Mouse (Mus musculus): ENCODE results near the gene Ptpre. TPM values are rescaled to one million over a fixed set of nuclear protein-coding genes. Genes with fewer than 3 reads are reported as not detected.

Ptpre gene
- polyA plus RNA-seq, 1 experiment from 2014 or later = 1.9 TPM

DNA sequence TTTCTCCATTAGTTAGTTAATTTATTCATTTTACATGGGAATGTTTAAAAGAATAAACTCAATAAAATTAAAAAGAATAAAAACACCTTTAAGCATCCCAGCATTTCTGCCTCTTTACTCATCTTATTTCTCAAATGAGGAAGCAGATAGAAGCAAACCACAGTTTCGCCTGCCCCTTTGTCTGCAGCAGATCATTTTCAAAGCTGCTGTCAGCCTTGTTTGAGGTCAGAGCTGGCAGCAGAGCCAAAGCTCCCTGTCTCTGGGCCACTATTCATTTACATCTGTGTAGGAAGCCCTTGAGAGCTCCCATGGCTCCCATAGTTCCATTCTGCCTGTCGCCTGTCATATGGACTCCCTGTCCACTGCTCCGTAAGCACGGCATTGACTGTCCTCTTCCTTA is 28.7 kb upstream of the Ptpre start:
- WGBS = 85% methylated on average over 4 of the region's 4 CpGs
- ATAC-seq = no peak

DNA sequence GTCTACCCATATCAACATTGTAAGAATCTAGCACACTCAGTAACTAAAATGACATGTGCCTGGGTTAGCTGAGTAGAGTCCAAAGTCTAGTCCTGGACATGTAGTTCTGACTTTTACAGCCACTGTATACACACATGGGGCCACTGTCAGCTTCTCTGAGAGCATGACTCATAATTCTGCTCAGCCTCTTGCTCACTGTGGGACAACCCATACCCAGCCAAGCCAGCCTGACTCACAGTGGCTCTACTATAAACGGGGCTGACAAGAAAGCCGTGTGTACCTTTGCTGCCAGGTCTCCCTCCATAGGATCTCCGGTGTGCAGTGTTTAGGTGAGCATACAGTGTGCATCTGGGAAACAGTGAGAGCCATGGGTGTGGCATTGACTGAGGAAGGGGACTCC is 28.0 kb upstream of the Ptpre start:
- no peaks in the 10 kb centered on the region for H3K9me3 ChIP-seq (replicated peaks; ENCODE audit: control insufficient read depth, low read length)
- no peaks in the 10 kb centered on the region for H3K27me3 ChIP-seq (replicated peaks; ENCODE audit: control insufficient read depth, insufficient read depth, low read length)
- no peak for DNase-seq (ENCODE audit: low spot score)
- no peaks in the 10 kb centered on the region for H3K4me1 ChIP-seq (ENCODE audit: control insufficient read depth, insufficient read depth, low read length)
- ATAC-seq = no peak
- H3K27ac ChIP-seq (ENCODE audit: low read depth, low read length) = no peak overlapping the region
- no peak overlapping the region for H3K4me3 ChIP-seq (ENCODE audit: low read depth, low read length)
- WGBS = 89% methylated on average over 3 of the region's 3 CpGs
- no peak overlapping the region for H3K9ac ChIP-seq (ENCODE audit: low read length)
- H3K36me3 ChIP-seq (ENCODE audit: control insufficient read depth, insufficient read depth, low read length) = no peaks in the 10 kb centered on the region
- no peak overlapping the region for H3K4me2 ChIP-seq (ENCODE audit: low read length)

More for the DNA sequence above, 28.7 kb upstream of the Ptpre start:
- H3K4me1 ChIP-seq (ENCODE audit: control insufficient read depth, insufficient read depth, low read length) = no peaks in the 10 kb centered on the region
- H3K36me3 ChIP-seq (ENCODE audit: control insufficient read depth, insufficient read depth, low read length) = no peaks in the 10 kb centered on the region
- no peak overlapping the region for H3K27ac ChIP-seq (ENCODE audit: low read depth, low read length)
- DNase-seq (ENCODE audit: low spot score) = no peak
- H3K9ac ChIP-seq (ENCODE audit: low read length) = no peak overlapping the region
- H3K27me3 ChIP-seq (replicated peaks; ENCODE audit: control insufficient read depth, insufficient read depth, low read length) = no peaks in the 10 kb centered on the region
- no peak overlapping the region for H3K4me3 ChIP-seq (ENCODE audit: low read depth, low read length)
- H3K9me3 ChIP-seq (replicated peaks; ENCODE audit: control insufficient read depth, low read length) = no peaks in the 10 kb centered on the region
- H3K4me2 ChIP-seq (ENCODE audit: low read length) = no peak overlapping the region

DNA sequence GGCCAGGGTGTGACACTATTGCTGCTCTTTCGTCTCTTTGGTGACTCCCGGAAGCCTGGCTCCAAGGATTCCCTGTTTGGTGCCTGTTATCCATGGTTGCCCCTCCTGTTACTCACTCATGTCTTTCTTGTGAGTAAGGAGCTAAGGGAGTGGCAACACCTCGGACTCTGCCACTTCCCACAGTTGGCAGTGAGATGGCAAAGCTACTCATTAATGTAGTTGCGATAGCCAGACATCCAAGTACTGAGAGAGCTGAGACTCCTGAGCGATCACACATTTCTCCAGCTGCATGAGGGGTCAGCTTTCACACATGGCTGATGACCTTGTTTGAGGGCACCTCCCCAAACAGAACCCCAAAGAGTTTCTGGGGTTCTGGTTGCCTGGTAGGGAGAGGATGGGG is 26.9 kb upstream of the Ptpre start:
- DNase-seq (ENCODE audit: low spot score) (no peak), ATAC-seq (no peak)
- Histone ChIP-seq H3K4me2 (ENCODE audit: low read length) (no peak overlapping the region), H3K27me3 (replicated peaks; ENCODE audit: control insufficient read depth, insufficient read depth, low read length) (no peaks in the 10 kb centered on the region), H3K4me3 (ENCODE audit: low read depth, low read length) (no peak overlapping the region), H3K9me3 (replicated peaks; ENCODE audit: control insufficient read depth, low read length) (no peaks in the 10 kb centered on the region), H3K9ac (ENCODE audit: low read length) (no peak overlapping the region), H3K27ac (ENCODE audit: low read depth, low read length) (no peak overlapping the region), H3K4me1 (ENCODE audit: control insufficient read depth, insufficient read depth, low read length) (no peaks in the 10 kb centered on the region), H3K36me3 (ENCODE audit: control insufficient read depth, insufficient read depth, low read length) (no peaks in the 10 kb centered on the region)
- WGBS = 88% methylated on average over 5 of the region's 5 CpGs

DNA sequence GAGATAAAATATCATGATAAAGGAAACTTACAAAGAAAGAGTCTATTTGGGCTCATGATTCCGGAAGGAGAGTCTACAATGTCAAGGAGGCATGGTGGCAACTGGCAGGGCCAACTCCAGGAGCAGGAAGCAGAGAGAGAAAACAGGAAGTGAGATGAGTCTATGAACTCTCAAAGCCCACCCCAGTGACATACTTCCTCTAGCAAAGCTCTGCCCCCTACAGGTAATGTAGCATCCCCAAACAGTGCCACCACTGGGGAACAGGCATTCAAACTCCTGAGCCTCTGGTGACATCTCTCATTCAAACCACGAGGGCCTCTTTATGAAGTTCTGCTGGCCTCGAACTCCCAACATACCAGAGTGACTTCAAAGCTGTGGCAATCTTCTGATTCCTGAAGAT is 25.6 kb upstream of the Ptpre start:
- DNase-seq (ENCODE audit: low spot score) (no peak), ATAC-seq (no peak)
- 91% methylated on average over 3 of the region's 3 CpGs for WGBS
- Histone ChIP-seq H3K4me3 (ENCODE audit: low read depth, low read length) (no peak overlapping the region), H3K4me2 (ENCODE audit: low read length) (no peak overlapping the region), H3K9me3 (replicated peaks; ENCODE audit: control insufficient read depth, low read length) (no peaks in the 10 kb centered on the region), H3K36me3 (ENCODE audit: control insufficient read depth, insufficient read depth, low read length) (no peaks in the 10 kb centered on the region), H3K27me3 (replicated peaks; ENCODE audit: control insufficient read depth, insufficient read depth, low read length) (no peaks in the 10 kb centered on the region), H3K4me1 (ENCODE audit: control insufficient read depth, insufficient read depth, low read length) (no peaks in the 10 kb centered on the region), H3K9ac (ENCODE audit: low read length) (no peak overlapping the region), H3K27ac (ENCODE audit: low read depth, low read length) (no peak overlapping the region)

DNA sequence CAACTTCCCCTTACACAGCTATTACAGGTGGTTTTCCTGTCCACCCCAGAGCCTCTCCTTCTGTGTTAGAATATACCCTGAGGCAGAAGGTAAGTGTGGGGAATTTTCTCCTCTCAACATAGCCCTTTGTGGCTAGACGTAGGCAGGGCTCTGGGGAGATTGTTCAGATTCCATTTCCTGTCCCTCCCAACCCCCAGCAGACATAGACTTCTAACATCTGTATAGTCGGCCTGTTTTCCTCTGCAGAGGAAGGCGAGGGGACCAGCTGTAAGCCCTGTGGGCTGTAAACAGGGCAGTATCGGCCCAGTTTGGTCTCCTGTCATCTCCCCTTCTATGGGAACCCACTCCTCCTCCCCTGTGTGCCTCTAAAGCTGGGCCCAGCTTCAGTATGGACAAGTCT is 20.1 kb upstream of the Ptpre start:
- H3K4me3 ChIP-seq (ENCODE audit: low read depth, low read length) = no peak overlapping the region
- no peaks in the 10 kb centered on the region for H3K27me3 ChIP-seq (replicated peaks; ENCODE audit: control insufficient read depth, insufficient read depth, low read length)
- no peak overlapping the region for H3K4me2 ChIP-seq (ENCODE audit: low read length)
- H3K9ac ChIP-seq (ENCODE audit: low read length) = no peak overlapping the region
- no peaks in the 10 kb centered on the region for H3K36me3 ChIP-seq (ENCODE audit: control insufficient read depth, insufficient read depth, low read length)
- H3K27ac ChIP-seq (ENCODE audit: low read depth, low read length) = no peak overlapping the region
- no peak for DNase-seq (ENCODE audit: low spot score)
- no peaks in the 10 kb centered on the region for H3K4me1 ChIP-seq (ENCODE audit: control insufficient read depth, insufficient read depth, low read length)
- ATAC-seq = no peak
- WGBS = 77% methylated on average over 4 of the region's 4 CpGs
- no peaks in the 10 kb centered on the region for H3K9me3 ChIP-seq (replicated peaks; ENCODE audit: control insufficient read depth, low read length)

DNA sequence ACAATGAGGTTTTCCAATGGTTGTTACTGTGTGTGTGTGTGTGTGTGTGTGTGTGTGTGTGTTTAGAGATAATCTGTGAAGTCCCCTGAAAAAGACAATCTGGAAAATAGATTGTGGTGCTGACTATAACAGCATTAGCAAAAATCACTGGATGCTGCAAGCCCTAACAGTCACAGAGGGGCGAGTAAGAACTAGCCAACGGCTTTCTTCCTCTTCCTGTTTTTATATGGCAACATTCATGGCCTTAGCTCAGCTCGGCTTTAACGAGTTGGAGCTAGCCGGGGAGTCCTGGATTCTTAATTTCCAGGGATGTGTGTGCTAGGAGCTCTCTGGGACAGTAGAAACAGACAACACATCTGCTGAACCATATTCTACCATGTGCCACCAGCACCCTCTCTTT is 17.0 kb upstream of the Ptpre start:
- Histone ChIP-seq H3K36me3 (ENCODE audit: control insufficient read depth, insufficient read depth, low read length) (no peaks in the 10 kb centered on the region), H3K4me1 (ENCODE audit: control insufficient read depth, insufficient read depth, low read length) (no peaks in the 10 kb centered on the region), H3K27me3 (replicated peaks; ENCODE audit: control insufficient read depth, insufficient read depth, low read length) (no peaks in the 10 kb centered on the region), H3K9ac (ENCODE audit: low read length) (no peak overlapping the region), H3K4me2 (ENCODE audit: low read length) (no peak overlapping the region), H3K9me3 (replicated peaks; ENCODE audit: control insufficient read depth, low read length) (no peaks in the 10 kb centered on the region), H3K4me3 (ENCODE audit: low read depth, low read length) (no peak overlapping the region), H3K27ac (ENCODE audit: low read depth, low read length) (no peak overlapping the region)
- WGBS = 68% methylated on average over 5 of the region's 5 CpGs
- ATAC-seq = no peak
- DNase-seq (ENCODE audit: low spot score) = no peak

DNA sequence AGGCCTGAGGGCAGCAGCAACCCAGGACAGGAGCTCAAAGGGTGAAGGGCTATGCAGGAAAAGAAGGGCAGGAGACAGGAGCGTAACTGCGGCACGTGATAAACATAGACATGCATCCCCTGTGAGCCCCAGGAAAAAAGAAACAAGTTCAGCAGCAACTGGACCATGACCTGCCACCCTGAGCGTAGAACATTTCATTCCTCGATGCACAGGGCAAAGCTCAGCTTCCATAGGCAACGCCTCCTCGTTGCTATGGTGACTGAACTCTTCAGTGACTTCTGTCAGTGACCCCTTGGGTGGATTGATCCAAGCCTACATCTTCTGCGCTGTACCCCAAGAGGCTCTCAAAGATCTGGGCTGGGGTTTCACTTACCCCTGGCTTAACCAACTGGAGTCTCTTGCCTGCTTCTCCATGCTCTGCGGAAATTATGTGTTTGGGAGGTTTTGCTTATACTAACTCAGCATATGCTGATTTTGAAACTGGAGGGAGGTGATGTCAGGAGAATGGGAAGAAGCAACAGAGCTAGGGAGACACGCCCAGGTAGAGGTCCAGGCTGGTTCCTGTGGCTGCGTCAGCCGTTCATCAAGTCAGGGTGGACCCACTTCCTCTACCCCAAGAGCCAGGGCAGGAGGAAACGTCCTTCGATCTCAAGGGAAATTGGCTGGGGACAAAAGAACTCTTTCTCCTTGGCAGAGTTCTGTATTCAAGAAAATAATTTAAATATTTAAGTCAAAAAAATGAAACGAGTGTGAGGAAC is 15.3 kb upstream of the Ptpre start:
- Histone ChIP-seq H3K27ac (ENCODE audit: low read depth, low read length) (no peak overlapping the region), H3K4me1 (ENCODE audit: control insufficient read depth, insufficient read depth, low read length) (no peaks in the 10 kb centered on the region), H3K9me3 (replicated peaks; ENCODE audit: control insufficient read depth, low read length) (no peaks in the 10 kb centered on the region), H3K27me3 (replicated peaks; ENCODE audit: control insufficient read depth, insufficient read depth, low read length) (no peaks in the 10 kb centered on the region), H3K4me3 (ENCODE audit: low read depth, low read length) (no peak overlapping the region), H3K9ac (ENCODE audit: low read length) (no peak overlapping the region), H3K4me2 (ENCODE audit: low read length) (no peak overlapping the region), H3K36me3 (ENCODE audit: control insufficient read depth, insufficient read depth, low read length) (no peaks in the 10 kb centered on the region)
- 76% methylated on average over 15 of the region's 15 CpGs for WGBS
- ATAC-seq (no peak), DNase-seq (ENCODE audit: low spot score) (no peak)

DNA sequence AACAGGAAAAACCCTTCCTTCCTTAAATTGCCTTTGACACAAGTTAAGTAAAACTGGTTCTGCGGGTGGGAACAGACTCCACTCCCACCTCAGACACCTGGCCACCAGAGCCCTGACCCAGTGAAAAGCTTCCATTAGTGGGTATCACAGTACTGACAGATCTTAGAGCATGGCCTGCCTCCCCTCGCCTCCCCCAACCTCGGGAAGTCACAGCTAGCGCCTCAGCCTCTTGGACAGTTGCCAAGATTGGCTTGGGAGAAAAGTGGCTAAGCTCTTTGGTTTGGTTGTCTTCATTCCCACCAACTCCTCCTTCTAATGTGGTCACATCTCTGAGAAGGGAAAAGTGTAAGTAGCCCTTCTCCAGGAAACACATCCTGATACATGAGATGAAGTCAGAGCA is 13.3 kb upstream of the Ptpre start:
- H3K36me3 ChIP-seq (ENCODE audit: control insufficient read depth, insufficient read depth, low read length) = no peaks in the 10 kb centered on the region
- no peak overlapping the region for H3K27ac ChIP-seq (ENCODE audit: low read depth, low read length)
- H3K9me3 ChIP-seq (replicated peaks; ENCODE audit: control insufficient read depth, low read length) = no peaks in the 10 kb centered on the region
- H3K4me2 ChIP-seq (ENCODE audit: low read length) = no peak overlapping the region
- peak; percentile 32 for DNase-seq (ENCODE audit: low spot score)
- H3K4me1 ChIP-seq (ENCODE audit: control insufficient read depth, insufficient read depth, low read length) = no peaks in the 10 kb centered on the region
- H3K4me3 ChIP-seq (ENCODE audit: low read depth, low read length) = no peak overlapping the region
- no peak for ATAC-seq
- no peaks in the 10 kb centered on the region for H3K27me3 ChIP-seq (replicated peaks; ENCODE audit: control insufficient read depth, insufficient read depth, low read length)
- WGBS = 50% methylated on average over 4 of the region's 4 CpGs
- no peak overlapping the region for H3K9ac ChIP-seq (ENCODE audit: low read length)

DNA sequence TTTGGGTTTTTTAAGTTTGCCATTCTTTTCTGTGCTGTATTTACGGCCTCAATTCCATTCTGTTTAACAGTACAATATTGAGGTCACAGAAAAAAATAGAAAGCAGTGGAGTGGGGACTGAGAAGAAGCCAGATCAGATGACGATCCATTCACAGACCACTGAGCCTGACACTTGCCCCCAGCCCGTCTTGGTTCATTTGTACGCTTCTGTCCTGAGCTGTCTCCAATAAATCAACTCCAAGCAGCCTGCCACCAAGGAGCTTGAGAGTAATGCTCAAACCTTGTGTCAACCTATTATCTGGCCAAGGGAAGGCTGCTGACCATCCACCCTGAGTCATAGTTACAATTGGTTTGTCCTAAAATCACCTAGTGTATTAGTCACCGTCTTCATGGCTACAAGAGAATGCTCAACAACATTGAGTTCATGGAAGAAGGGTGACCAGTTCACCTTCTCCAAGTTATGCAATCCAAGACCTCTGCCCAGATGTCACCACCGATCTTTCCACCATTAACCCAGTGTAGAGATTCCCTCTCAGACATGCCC is 12.8 kb upstream of the Ptpre start:
- Histone ChIP-seq H3K9me3 (replicated peaks; ENCODE audit: control insufficient read depth, low read length) (no peaks in the 10 kb centered on the region), H3K9ac (ENCODE audit: low read length) (no peak overlapping the region), H3K36me3 (ENCODE audit: control insufficient read depth, insufficient read depth, low read length) (no peaks in the 10 kb centered on the region), H3K27me3 (replicated peaks; ENCODE audit: control insufficient read depth, insufficient read depth, low read length) (no peaks in the 10 kb centered on the region), H3K4me1 (ENCODE audit: control insufficient read depth, insufficient read depth, low read length) (no peaks in the 10 kb centered on the region), H3K4me3 (ENCODE audit: low read depth, low read length) (no peak overlapping the region), H3K27ac (ENCODE audit: low read depth, low read length) (no peak overlapping the region), H3K4me2 (ENCODE audit: low read length) (no peak overlapping the region)
- ATAC-seq = no peak
- WGBS = 91% methylated on average over 6 of the region's 6 CpGs
- no peak for DNase-seq (ENCODE audit: low spot score)

All from forebrain, embryonic 14.5 days (tissue).